Mouse (Mus musculus): ENCODE results near the gene Midn. TPM values are rescaled to one million over a fixed set of nuclear protein-coding genes. Genes with fewer than 3 reads are reported as not detected.

Midn gene
- total and polyA plus RNA-seq, 2 experiments: 6.9 to 38.8 TPM

GRCm38 (mm10) chr10:80172527-80173292 lies 24.6 kb downstream of the Midn start, which contains the start of gene 1600002K03Rik:
Gene 1600002K03Rik, plus strand, starts transcription at chr10:80172944.
- Histone ChIP-seq H3K4me3 (ENCODE audit: insufficient read depth, low read depth, low read length) (peak within 1 kb of the TSS; percentile 91), H3K4me1 (ENCODE audit: control insufficient read depth, insufficient read depth, low read length) (peaks cover 8% of the 10 kb centered on the region), H3K27ac (replicated peaks; ENCODE audit: insufficient read depth, low read depth, low read length) (peak within 1 kb of the TSS; percentile 99), H3K36me3 (ENCODE audit: control insufficient read depth, insufficient read depth, low read length) (peaks cover 6% of the 10 kb centered on the region), H3K79me2 (ENCODE audit: control insufficient read depth, insufficient read depth, low read length) (peaks cover 6% of the 10 kb centered on the region; the same call in 1 of the 2 replicates), H3K27me3 (ENCODE audit: control insufficient read depth, insufficient read depth, low read length) (no peaks in the 10 kb centered on the region), H3K9ac (ENCODE audit: low read depth, low read length) (peak within 1 kb of the TSS; percentile 94)
- 4% methylated on average over 35 of the region's 35 CpGs for WGBS
- DNase-seq (ENCODE audit: extremely low read depth, low read depth, low spot score): peak; percentile 86
- TF ChIP-seq CTCF (IDR thresholded peaks at IDR 0.05; ENCODE audit: low read depth, low read length): no peak
- TF ChIP-seq POLR2A (IDR thresholded peaks at IDR 0.05; ENCODE audit: extremely low read depth, insufficient read depth, low read length): 0 out of 2 replicates have a peak, but pooled peaks have one; percentile 31

GRCm38 (mm10) chr10:80173358-80173757 lies 25.3 kb downstream of the Midn start:
- peaks cover 6% of the 10 kb centered on the region for H3K36me3 ChIP-seq (ENCODE audit: control insufficient read depth, insufficient read depth, low read length)
- DNase-seq (ENCODE audit: extremely low read depth, low read depth, low spot score): peak; percentile 72
- H3K27me3 ChIP-seq (ENCODE audit: control insufficient read depth, insufficient read depth, low read length): no peaks in the 10 kb centered on the region
- peaks cover 6% of the 10 kb centered on the region; the same call in 1 of the 2 replicates for H3K79me2 ChIP-seq (ENCODE audit: control insufficient read depth, insufficient read depth, low read length)
- 8% methylated on average over 11 of the region's 11 CpGs for WGBS
- TF ChIP-seq POLR2A (IDR thresholded peaks at IDR 0.05; ENCODE audit: extremely low read depth, insufficient read depth, low read length): no peak
- no peak for TF ChIP-seq CTCF (IDR thresholded peaks at IDR 0.05; ENCODE audit: low read depth, low read length)
- peak overlapping the region; percentile 55 for H3K4me3 ChIP-seq (ENCODE audit: insufficient read depth, low read depth, low read length)
- peaks cover 8% of the 10 kb centered on the region for H3K4me1 ChIP-seq (ENCODE audit: control insufficient read depth, insufficient read depth, low read length)
- H3K9ac ChIP-seq (ENCODE audit: low read depth, low read length): peak overlapping the region; percentile 68
- peak overlapping the region; percentile 92 for H3K27ac ChIP-seq (replicated peaks; ENCODE audit: insufficient read depth, low read depth, low read length)

- peaks cover 8% of the 10 kb centered on the region for H3K4me1 ChIP-seq (ENCODE audit: control insufficient read depth, insufficient read depth, low read length)
- no peak for DNase-seq (ENCODE audit: extremely low read depth, low read depth, low spot score)
- no peak overlapping the region for H3K27ac ChIP-seq (replicated peaks; ENCODE audit: insufficient read depth, low read depth, low read length)
- peaks cover 6% of the 10 kb centered on the region for H3K36me3 ChIP-seq (ENCODE audit: control insufficient read depth, insufficient read depth, low read length)
- no peak for TF ChIP-seq CTCF (IDR thresholded peaks at IDR 0.05; ENCODE audit: low read depth, low read length)
- no peak for TF ChIP-seq POLR2A (IDR thresholded peaks at IDR 0.05; ENCODE audit: extremely low read depth, insufficient read depth, low read length)
- WGBS: 82% methylated on average over 10 of the region's 10 CpGs
- H3K27me3 ChIP-seq (ENCODE audit: control insufficient read depth, insufficient read depth, low read length): no peaks in the 10 kb centered on the region
- no peak overlapping the region for H3K9ac ChIP-seq (ENCODE audit: low read depth, low read length)
- H3K4me3 ChIP-seq (ENCODE audit: insufficient read depth, low read depth, low read length): no peak overlapping the region
- peaks cover 6% of the 10 kb centered on the region; the same call in 1 of the 2 replicates for H3K79me2 ChIP-seq (ENCODE audit: control insufficient read depth, insufficient read depth, low read length)
Measured at GRCm38 (mm10) chr10:80173955-80174640, 26.0 kb downstream of the Midn start.

- no peak for TF ChIP-seq POLR2A (IDR thresholded peaks at IDR 0.05; ENCODE audit: extremely low read depth, insufficient read depth, low read length)
- peak; percentile 63 for TF ChIP-seq CTCF (IDR thresholded peaks at IDR 0.05; ENCODE audit: low read depth, low read length)
- H3K27ac ChIP-seq (replicated peaks; ENCODE audit: insufficient read depth, low read depth, low read length): no peak overlapping the region
- no peak for DNase-seq (ENCODE audit: extremely low read depth, low read depth, low spot score)
- H3K4me3 ChIP-seq (ENCODE audit: insufficient read depth, low read depth, low read length): no peak overlapping the region
- peaks cover 6% of the 10 kb centered on the region for H3K36me3 ChIP-seq (ENCODE audit: control insufficient read depth, insufficient read depth, low read length)
- WGBS: 86% methylated on average over 2 of the region's 2 CpGs
- peaks cover 8% of the 10 kb centered on the region for H3K4me1 ChIP-seq (ENCODE audit: control insufficient read depth, insufficient read depth, low read length)
- peaks cover 6% of the 10 kb centered on the region; the same call in 1 of the 2 replicates for H3K79me2 ChIP-seq (ENCODE audit: control insufficient read depth, insufficient read depth, low read length)
- peaks cover 2% of the 10 kb centered on the region; the same call in 1 of the 2 replicates for H3K27me3 ChIP-seq (ENCODE audit: control insufficient read depth, insufficient read depth, low read length)
- no peak overlapping the region for H3K9ac ChIP-seq (ENCODE audit: low read depth, low read length)
Measured at GRCm38 (mm10) chr10:80174705-80175104, 26.6 kb downstream of the Midn start.

GRCm38 (mm10) chr10:80175536-80176269 lies 27.6 kb downstream of the Midn start:
- H3K79me2 ChIP-seq (ENCODE audit: control insufficient read depth, insufficient read depth, low read length): no peaks in the 10 kb centered on the region
- H3K4me1 ChIP-seq (ENCODE audit: control insufficient read depth, insufficient read depth, low read length): peaks cover 8% of the 10 kb centered on the region
- DNase-seq (ENCODE audit: extremely low read depth, low read depth, low spot score): no peak
- no peak overlapping the region for H3K27ac ChIP-seq (replicated peaks; ENCODE audit: insufficient read depth, low read depth, low read length)
- peak; percentile 61 for TF ChIP-seq CTCF (IDR thresholded peaks at IDR 0.05; ENCODE audit: low read depth, low read length)
- TF ChIP-seq POLR2A (IDR thresholded peaks at IDR 0.05; ENCODE audit: extremely low read depth, insufficient read depth, low read length): no peak
- H3K27me3 ChIP-seq (ENCODE audit: control insufficient read depth, insufficient read depth, low read length): peaks cover 4% of the 10 kb centered on the region; the same call in 1 of the 2 replicates
- WGBS: 55% methylated on average over 4 of the region's 4 CpGs
- peaks cover 6% of the 10 kb centered on the region; the same call in 1 of the 2 replicates for H3K36me3 ChIP-seq (ENCODE audit: control insufficient read depth, insufficient read depth, low read length)
- no peak overlapping the region for H3K9ac ChIP-seq (ENCODE audit: low read depth, low read length)
- no peak overlapping the region for H3K4me3 ChIP-seq (ENCODE audit: insufficient read depth, low read depth, low read length)

Measured in liver, adult 2 months (tissue).